Mouse (Mus musculus): ENCODE measurements at regions not wholly inside any gene's neighbourhood (a gene's known extent, or its start where the extent isn't known, plus 50 kb on each side); places are given as distances from the start of the nearest gene placed in this dataset.
A peak's percentile ranks its signal among the peaks of the same experiment; 100 is the strongest.

GRCm38 (mm10) chr13:110450526-110450925 is 55.7 kb downstream of the Plk2 start:
- WGBS (ENCODE audit: insufficient replicate concordance) = 43% methylated on average over 1 of the region's 1 CpGs
- Histone ChIP-seq H3K4me2 (ENCODE audit: low read depth, low read length) (no peak overlapping the region), H3K4me3 (ENCODE audit: low read depth, low read length) (no peak overlapping the region), H3K27me3 (ENCODE audit: control insufficient read depth, insufficient read depth, low read depth, low read length) (no peaks in the 10 kb centered on the region), H3K36me3 (ENCODE audit: control insufficient read depth, insufficient read depth) (no peaks in the 10 kb centered on the region), H3K4me1 (ENCODE audit: control insufficient read depth, low read depth, low read length) (no peaks in the 10 kb centered on the region), H3K27ac (ENCODE audit: low read length) (no peak overlapping the region), H3K9ac (ENCODE audit: low read depth, low read length) (no peak overlapping the region), H3K9me3 (replicated peaks; ENCODE audit: control insufficient read depth, low read length) (no peaks in the 10 kb centered on the region)
- no peak for ATAC-seq (ENCODE audit: low read depth)

GRCm38 (mm10) chr13:110452009-110452525 is 57.2 kb downstream of the Plk2 start:
- Histone ChIP-seq H3K9ac (ENCODE audit: low read depth, low read length) (no peak overlapping the region), H3K36me3 (ENCODE audit: control insufficient read depth, insufficient read depth) (no peaks in the 10 kb centered on the region), H3K9me3 (replicated peaks; ENCODE audit: control insufficient read depth, low read length) (no peaks in the 10 kb centered on the region), H3K27me3 (ENCODE audit: control insufficient read depth, insufficient read depth, low read depth, low read length) (no peaks in the 10 kb centered on the region), H3K4me2 (ENCODE audit: low read depth, low read length) (no peak overlapping the region), H3K4me1 (ENCODE audit: control insufficient read depth, low read depth, low read length) (no peaks in the 10 kb centered on the region), H3K4me3 (ENCODE audit: low read depth, low read length) (no peak overlapping the region), H3K27ac (ENCODE audit: low read length) (no peak overlapping the region)
- no peak for ATAC-seq (ENCODE audit: low read depth)
- WGBS (ENCODE audit: insufficient replicate concordance) = 53% methylated on average over 6 of the region's 6 CpGs

GRCm38 (mm10) chr13:110455085-110455484 is 60.2 kb downstream of the Plk2 start:
- Histone ChIP-seq H3K4me1 (ENCODE audit: control insufficient read depth, low read depth, low read length) (no peaks in the 10 kb centered on the region), H3K36me3 (ENCODE audit: control insufficient read depth, insufficient read depth) (no peaks in the 10 kb centered on the region), H3K4me3 (ENCODE audit: low read depth, low read length) (no peak overlapping the region), H3K9ac (ENCODE audit: low read depth, low read length) (no peak overlapping the region), H3K4me2 (ENCODE audit: low read depth, low read length) (no peak overlapping the region), H3K9me3 (replicated peaks; ENCODE audit: control insufficient read depth, low read length) (no peaks in the 10 kb centered on the region), H3K27ac (ENCODE audit: low read length) (no peak overlapping the region), H3K27me3 (ENCODE audit: control insufficient read depth, insufficient read depth, low read depth, low read length) (no peaks in the 10 kb centered on the region)
- 50% methylated on average over 4 of the region's 4 CpGs for WGBS (ENCODE audit: insufficient replicate concordance)
- no peak for ATAC-seq (ENCODE audit: low read depth)

GRCm38 (mm10) chr13:110455569-110456196 is 60.8 kb downstream of the Plk2 start:
- H3K4me1 ChIP-seq (ENCODE audit: control insufficient read depth, low read depth, low read length) = no peaks in the 10 kb centered on the region
- H3K9me3 ChIP-seq (replicated peaks; ENCODE audit: control insufficient read depth, low read length) = no peaks in the 10 kb centered on the region
- H3K36me3 ChIP-seq (ENCODE audit: control insufficient read depth, insufficient read depth) = no peaks in the 10 kb centered on the region
- no peak overlapping the region for H3K27ac ChIP-seq (ENCODE audit: low read length)
- WGBS (ENCODE audit: insufficient replicate concordance) = 57% methylated on average over 5 of the region's 5 CpGs
- H3K9ac ChIP-seq (ENCODE audit: low read depth, low read length) = no peak overlapping the region
- H3K27me3 ChIP-seq (ENCODE audit: control insufficient read depth, insufficient read depth, low read depth, low read length) = no peaks in the 10 kb centered on the region
- peak; percentile 35; the same call in 1 of the 2 replicates for ATAC-seq (ENCODE audit: low read depth)
- H3K4me3 ChIP-seq (ENCODE audit: low read depth, low read length) = no peak overlapping the region
- no peak overlapping the region for H3K4me2 ChIP-seq (ENCODE audit: low read depth, low read length)

- no peak for ATAC-seq (ENCODE audit: low read depth)
These were observed 63.9 kb downstream of the Plk2 start for GRCm38 (mm10) chr13:110458701-110459100.

GRCm38 (mm10) chr13:110461581-110461980 is 66.7 kb downstream of the Plk2 start:
- H3K36me3 ChIP-seq (ENCODE audit: control insufficient read depth, insufficient read depth) = no peaks in the 10 kb centered on the region
- H3K4me1 ChIP-seq (ENCODE audit: control insufficient read depth, low read depth, low read length) = no peaks in the 10 kb centered on the region
- no peak overlapping the region for H3K9ac ChIP-seq (ENCODE audit: low read depth, low read length)
- no peaks in the 10 kb centered on the region for H3K9me3 ChIP-seq (replicated peaks; ENCODE audit: control insufficient read depth, low read length)
- H3K27me3 ChIP-seq (ENCODE audit: control insufficient read depth, insufficient read depth, low read depth, low read length) = no peaks in the 10 kb centered on the region
- no peak overlapping the region for H3K4me3 ChIP-seq (ENCODE audit: low read depth, low read length)
- no peak overlapping the region for H3K4me2 ChIP-seq (ENCODE audit: low read depth, low read length)
- WGBS (ENCODE audit: insufficient replicate concordance) = 63% methylated on average over 13 of the region's 13 CpGs
- ATAC-seq (ENCODE audit: low read depth) = no peak
- no peak overlapping the region for H3K27ac ChIP-seq (ENCODE audit: low read length)

More at GRCm38 (mm10) chr13:110458701-110459100, 63.9 kb downstream of the Plk2 start:
- Histone ChIP-seq H3K4me1 (ENCODE audit: control insufficient read depth, low read depth, low read length) (no peaks in the 10 kb centered on the region), H3K27ac (ENCODE audit: low read length) (no peak overlapping the region), H3K9ac (ENCODE audit: low read depth, low read length) (no peak overlapping the region), H3K4me3 (ENCODE audit: low read depth, low read length) (no peak overlapping the region), H3K9me3 (replicated peaks; ENCODE audit: control insufficient read depth, low read length) (no peaks in the 10 kb centered on the region), H3K36me3 (ENCODE audit: control insufficient read depth, insufficient read depth) (no peaks in the 10 kb centered on the region), H3K27me3 (ENCODE audit: control insufficient read depth, insufficient read depth, low read depth, low read length) (no peaks in the 10 kb centered on the region), H3K4me2 (ENCODE audit: low read depth, low read length) (no peak overlapping the region)
- 70% methylated on average over 4 of the region's 4 CpGs for WGBS (ENCODE audit: insufficient replicate concordance)

GRCm38 (mm10) chr13:110471526-110471925 is 76.7 kb downstream of the Plk2 start:
- no peaks in the 10 kb centered on the region for H3K36me3 ChIP-seq (ENCODE audit: control insufficient read depth, insufficient read depth)
- 16% methylated on average over 4 of the region's 4 CpGs for WGBS (ENCODE audit: insufficient replicate concordance)
- no peak overlapping the region for H3K4me3 ChIP-seq (ENCODE audit: low read depth, low read length)
- H3K27me3 ChIP-seq (ENCODE audit: control insufficient read depth, insufficient read depth, low read depth, low read length) = no peaks in the 10 kb centered on the region
- H3K27ac ChIP-seq (ENCODE audit: low read length) = no peak overlapping the region
- ATAC-seq (ENCODE audit: low read depth) = peak; percentile 47; the same call in 1 of the 2 replicates
- no peaks in the 10 kb centered on the region for H3K9me3 ChIP-seq (replicated peaks; ENCODE audit: control insufficient read depth, low read length)
- no peaks in the 10 kb centered on the region for H3K4me1 ChIP-seq (ENCODE audit: control insufficient read depth, low read depth, low read length)
- H3K4me2 ChIP-seq (ENCODE audit: low read depth, low read length) = no peak overlapping the region
- no peak overlapping the region for H3K9ac ChIP-seq (ENCODE audit: low read depth, low read length)

GRCm38 (mm10) chr13:110477709-110478108 is 82.9 kb downstream of the Plk2 start:
- H3K9ac ChIP-seq (ENCODE audit: low read depth, low read length) = no peak overlapping the region
- 39% methylated on average over 5 of the region's 5 CpGs for WGBS (ENCODE audit: insufficient replicate concordance)
- ATAC-seq (ENCODE audit: low read depth) = no peak

GRCm38 (mm10) chr13:110484358-110484940 is 89.6 kb downstream of the Plk2 start:
- no peak overlapping the region for H3K27ac ChIP-seq (ENCODE audit: low read length)
- no peaks in the 10 kb centered on the region for H3K4me1 ChIP-seq (ENCODE audit: control insufficient read depth, low read depth, low read length)
- no peaks in the 10 kb centered on the region for H3K27me3 ChIP-seq (ENCODE audit: control insufficient read depth, insufficient read depth, low read depth, low read length)
- H3K9ac ChIP-seq (ENCODE audit: low read depth, low read length) = no peak overlapping the region
- no peaks in the 10 kb centered on the region for H3K9me3 ChIP-seq (replicated peaks; ENCODE audit: control insufficient read depth, low read length)
- H3K4me3 ChIP-seq (ENCODE audit: low read depth, low read length) = no peak overlapping the region
- no peak overlapping the region for H3K4me2 ChIP-seq (ENCODE audit: low read depth, low read length)
- no peak for ATAC-seq (ENCODE audit: low read depth)
- no peaks in the 10 kb centered on the region for H3K36me3 ChIP-seq (ENCODE audit: control insufficient read depth, insufficient read depth)
- WGBS (ENCODE audit: insufficient replicate concordance) = 67% methylated on average over 5 of the region's 6 CpGs

More at GRCm38 (mm10) chr13:110477709-110478108, 82.9 kb downstream of the Plk2 start:
- Histone ChIP-seq H3K9me3 (replicated peaks; ENCODE audit: control insufficient read depth, low read length) (no peaks in the 10 kb centered on the region), H3K4me3 (ENCODE audit: low read depth, low read length) (no peak overlapping the region), H3K36me3 (ENCODE audit: control insufficient read depth, insufficient read depth) (no peaks in the 10 kb centered on the region), H3K27me3 (ENCODE audit: control insufficient read depth, insufficient read depth, low read depth, low read length) (no peaks in the 10 kb centered on the region), H3K27ac (ENCODE audit: low read length) (no peak overlapping the region), H3K4me1 (ENCODE audit: control insufficient read depth, low read depth, low read length) (no peaks in the 10 kb centered on the region), H3K4me2 (ENCODE audit: low read depth, low read length) (no peak overlapping the region)
